Mouse (Mus musculus): ENCODE results near the gene Hyal3. TPM values are rescaled to one million over a fixed set of nuclear protein-coding genes. Genes with fewer than 3 reads are reported as not detected.
"Not testable (repeated sequence)": the region's sequence is repeated elsewhere in the genome, so short reads cannot be mapped to it uniquely, and the experiment has no call there.

The Hyal3 gene
- polyA plus RNA-seq, 1 experiment, result 2.4 TPM

DNA sequence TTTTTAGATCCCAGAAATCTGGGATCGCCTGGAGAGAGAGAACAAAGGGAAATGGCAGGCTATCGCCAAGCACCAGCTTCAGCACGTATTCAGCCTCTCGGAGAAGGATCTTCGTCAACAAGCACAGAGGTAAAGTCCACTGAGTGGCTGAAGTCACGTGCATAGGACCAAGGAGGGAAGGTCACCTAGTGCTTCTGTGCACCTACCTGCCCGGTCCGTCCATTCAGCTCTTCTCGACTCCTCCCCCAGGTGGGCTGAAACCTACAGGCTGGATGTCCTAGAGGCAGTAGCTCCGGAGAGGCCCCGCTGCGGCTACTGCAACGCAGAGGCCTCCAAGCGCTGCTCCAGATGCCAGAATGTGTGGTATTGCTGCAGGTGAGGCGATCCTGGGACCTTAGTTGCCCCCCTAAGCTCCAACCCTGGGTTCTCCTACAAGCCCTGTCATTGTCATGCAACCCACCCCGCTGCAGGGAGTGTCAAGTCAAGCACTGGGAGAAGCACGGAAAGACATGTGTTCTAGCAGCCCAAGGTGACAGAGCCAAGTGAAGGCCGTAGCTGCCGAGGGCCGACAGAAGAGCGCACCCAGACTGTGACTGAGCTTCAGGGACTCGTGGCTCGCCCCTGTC is 30.0 kb upstream of the Hyal3 start:
- no peak for DNase-seq (ENCODE audit: low read depth)

DNA sequence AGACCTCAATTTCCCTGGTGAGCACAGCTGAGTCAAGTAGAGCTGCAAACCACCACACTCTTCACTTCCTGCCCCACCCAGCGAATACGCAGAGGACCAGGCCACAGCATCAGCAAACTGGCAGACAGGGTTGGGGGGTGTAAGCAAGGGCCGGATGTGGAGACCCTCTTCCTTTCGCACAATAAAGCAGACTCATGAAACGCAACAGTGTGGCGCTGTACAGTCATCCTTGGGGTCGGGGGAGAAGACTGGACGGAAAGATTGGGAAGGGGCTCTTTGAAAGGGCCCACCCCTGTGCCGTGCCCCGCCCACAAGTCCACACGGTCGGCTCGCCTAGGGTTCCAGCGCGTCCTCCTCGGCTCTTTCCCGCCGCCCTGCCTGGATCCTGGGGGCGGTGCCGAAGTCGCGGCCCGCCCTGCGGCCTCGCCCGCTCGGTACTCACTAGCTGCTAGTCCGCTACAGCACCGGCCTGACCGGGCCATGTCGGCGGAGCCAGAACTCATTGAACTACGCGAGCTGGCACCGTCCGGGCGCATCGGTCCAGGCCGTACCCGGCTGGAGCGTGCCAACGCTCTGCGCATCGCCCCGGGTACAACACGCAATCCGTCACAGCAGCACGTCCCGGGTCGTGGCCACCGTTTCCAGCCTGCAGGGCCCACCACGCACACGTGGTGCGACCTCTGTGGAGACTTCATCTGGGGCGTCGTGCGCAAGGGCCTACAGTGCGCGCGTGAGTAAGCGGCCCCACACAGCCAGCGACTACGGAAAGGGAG is 29.3 kb upstream of the Hyal3 start, which contains the start of gene Rassf1:
TSS of gene Rassf1 (plus strand) at position 439 of the 773 bp plus-strand sequence.
- no peak for DNase-seq (ENCODE audit: low read depth)

DNA sequence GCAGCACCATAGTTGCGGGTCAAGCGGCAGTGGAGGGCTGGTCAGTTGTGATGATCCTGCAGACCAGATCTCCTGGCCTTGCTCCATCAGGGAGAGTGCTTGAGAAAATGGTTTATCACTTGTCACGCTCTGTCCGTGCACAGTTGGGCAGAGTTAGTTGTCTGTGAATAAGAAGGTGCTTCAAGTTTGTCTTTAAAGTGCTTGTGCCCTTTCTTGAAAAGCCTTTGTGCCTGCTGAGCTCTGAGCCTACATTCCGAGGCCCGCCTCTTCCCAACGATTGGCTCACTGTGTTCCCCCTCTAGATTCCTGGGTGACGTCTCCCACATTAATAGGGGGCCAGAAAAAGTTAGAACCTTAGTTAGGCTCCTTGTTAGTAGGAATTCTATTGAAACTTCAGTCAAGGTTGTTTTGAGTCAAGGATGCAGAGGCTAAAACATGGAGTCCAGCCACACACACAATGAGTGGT is 28.7 kb upstream of the Hyal3 start:
- no peak for DNase-seq (ENCODE audit: low read depth)

DNA sequence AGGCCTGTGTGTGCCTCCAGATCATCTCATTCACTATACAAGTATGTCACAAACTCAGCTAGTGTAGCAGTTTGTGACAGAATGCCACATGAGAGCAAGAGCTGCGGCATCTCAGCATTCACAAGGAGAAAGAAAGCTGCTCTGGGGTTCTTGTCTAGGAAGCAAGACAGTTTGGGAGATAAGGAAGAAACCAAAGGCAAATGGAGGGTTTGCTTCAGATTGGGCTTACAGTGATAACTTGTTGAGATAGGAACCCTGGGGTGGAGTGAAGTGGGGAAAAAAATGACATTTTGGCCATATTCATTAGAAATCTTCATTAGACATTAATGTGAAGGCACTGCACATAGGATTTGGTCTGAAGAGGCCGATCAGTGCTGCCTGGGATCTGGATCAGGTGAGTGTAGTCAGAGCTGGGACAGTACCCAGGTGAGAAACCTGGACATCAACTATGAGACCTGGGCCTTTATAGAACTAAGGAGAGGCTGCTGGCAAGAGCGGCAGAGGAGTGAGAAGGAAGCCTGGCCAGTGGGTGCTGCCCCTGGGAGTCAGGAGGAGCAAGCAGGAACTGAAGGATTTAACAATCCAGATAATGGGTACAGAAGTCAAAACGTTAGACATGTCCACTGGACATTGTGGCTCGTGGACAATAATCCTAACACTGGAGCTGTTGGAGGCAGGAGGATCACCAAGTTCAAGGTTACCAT is 27.8 kb upstream of the Hyal3 start:
- DNase-seq (ENCODE audit: low read depth), result no peak

DNA sequence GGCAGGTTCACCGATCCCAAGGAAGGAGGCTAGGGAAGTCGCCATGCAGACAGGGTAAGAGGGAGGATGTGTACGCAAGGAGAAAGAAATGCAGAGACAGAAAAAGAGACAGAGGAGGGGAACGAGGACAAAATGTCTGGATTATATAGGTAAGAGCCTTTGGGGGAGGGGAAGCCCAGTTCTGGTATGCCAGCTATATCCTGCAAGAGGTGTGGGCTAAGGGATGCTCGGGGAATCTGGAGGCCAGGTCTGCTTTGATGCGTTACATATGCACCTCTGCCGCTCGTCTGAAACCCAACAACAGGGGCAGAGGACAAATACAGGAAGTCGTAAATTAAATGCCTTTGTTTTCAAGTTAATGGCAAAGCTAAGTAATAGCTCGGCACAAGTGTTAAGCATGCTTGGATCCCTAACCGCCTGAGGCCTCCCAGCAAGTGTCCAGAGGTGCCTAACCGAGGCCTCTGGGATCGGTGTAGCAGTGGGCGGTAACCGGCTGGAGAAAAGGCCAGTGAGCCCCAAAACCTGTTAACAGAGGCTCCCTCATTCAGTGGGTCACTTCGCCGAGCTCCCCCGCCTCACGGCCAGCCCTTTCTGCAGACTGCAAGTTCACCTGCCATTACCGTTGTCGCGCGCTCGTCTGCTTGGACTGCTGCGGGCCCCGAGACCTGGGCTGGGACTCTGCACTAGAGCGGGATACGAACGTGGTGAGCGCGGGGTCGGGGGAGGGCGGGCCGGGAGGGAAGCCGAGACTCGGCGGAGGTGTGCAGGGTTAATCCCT is 26.9 kb upstream of the Hyal3 start:
- DNase-seq (ENCODE audit: low read depth), result no peak

DNA sequence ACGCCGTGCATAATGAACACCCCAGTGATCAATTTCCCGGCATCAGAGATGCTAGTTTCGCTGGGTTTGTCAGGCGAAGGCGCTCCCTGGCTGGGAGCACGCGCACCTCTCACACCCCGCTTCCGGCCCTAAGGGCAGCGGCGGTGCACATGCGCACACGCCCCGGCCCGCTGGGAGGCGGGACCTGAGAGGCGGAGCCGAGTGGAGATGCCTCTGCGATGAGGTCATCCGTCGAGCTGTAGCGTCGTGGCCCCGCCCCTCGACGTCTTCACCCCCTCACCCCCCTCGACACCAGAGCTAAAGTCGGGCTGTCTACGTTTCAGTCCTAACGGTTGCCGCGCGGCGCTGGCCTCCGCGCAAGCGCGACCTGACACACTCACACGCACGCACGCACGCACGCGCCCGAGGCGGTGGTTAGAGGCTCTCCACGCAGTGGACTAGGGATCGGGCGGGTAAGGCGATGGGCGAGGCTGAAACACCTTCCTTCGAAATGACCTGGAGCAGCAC is 26.2 kb upstream of the Hyal3 start:
- DNase-seq (ENCODE audit: low read depth), result no peak

DNA sequence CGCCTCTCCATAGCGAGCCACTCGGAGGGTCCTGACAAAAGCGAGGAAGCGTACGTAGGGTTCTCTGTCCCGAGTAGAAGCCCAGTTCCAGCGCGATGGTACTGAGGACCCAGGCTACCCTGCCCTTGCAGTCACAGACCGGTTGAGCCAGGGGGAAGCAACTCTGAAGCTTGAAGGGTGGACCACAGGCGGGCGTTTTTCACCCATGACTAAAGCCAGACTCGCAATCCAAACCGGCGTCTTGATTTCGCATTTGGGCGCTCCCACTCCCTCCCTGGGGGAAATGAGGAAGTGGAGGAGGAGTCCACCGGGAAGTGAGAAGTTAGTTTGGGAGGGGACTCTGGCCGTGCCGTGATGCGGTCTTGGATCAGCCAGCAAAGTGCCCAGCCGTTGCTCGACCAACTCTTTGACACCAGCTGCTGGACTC is 25.6 kb upstream of the Hyal3 start:
- DNase-seq (ENCODE audit: low read depth), result no peak

DNA sequence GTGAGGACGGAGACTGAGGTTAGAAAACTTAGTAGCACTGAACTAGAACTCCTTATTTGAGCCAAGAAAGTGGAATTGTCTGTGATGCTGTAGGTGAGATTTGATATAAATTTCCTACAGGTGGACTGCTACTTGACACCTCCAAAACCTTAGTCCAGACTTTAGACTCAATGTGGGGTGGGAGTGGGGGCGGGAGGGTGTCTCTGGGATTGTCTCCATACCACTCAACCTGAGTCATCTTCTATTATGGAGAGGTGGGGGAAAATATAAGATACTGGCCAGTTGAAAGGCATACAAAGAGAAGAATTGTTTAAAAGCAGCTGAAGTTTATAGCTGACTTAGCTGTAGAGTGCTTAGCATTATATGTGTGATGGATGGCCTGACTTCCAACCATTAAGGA is 24.9 kb upstream of the Hyal3 start:
- no peak for DNase-seq (ENCODE audit: low read depth)

DNA sequence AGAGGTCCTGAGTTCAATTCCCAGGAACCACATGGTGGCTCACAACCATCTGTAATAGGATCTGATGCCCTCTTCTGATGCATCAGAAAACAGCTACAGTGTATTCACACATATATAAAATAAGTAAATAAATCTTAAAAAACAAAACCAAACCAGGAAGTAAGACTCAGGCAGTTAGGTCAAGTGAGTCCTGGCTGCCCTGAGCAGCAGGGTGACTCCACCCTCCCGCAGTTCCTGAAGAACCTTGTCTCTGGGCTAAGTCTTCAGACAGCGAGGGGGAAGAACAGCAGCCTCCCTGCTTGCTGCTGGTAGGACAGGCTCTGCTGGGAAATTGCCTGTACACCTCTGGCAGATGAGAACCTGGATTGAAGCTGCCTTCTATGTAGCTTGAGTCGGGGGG is 24.3 kb upstream of the Hyal3 start:
- no peak for DNase-seq (ENCODE audit: low read depth)

DNA sequence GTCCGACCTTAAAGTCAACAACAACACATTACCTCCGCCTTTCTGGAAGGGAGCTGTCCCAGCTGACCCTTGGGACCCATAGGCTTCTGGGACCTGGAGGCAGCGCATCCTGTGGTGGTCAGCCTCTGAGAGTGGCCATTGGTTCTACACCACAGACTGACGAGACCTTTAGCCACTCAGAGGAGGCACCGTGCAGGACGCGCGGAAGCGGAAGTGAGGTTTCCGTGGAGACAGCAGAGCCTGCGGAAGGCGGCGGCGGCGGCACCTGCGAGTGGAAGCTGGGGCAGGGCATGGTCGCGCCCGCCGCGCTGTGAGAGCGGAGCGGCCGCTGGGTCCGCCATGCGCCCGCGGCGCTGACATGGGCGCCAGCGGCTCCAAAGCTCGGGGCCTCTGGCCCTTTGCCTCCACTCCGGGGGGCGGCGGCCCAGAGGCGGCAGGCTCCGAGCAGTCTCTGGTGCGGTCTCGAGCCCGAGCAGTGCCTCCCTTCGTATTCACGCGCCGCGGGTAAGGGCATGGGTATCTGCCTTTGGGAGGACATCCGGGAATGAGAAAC is 17.5 kb upstream of the Hyal3 start, which contains the start of gene Tusc2:
TSS of gene Tusc2 (plus strand) at position 227 of the 553 bp plus-strand sequence.
- DNase-seq (ENCODE audit: low read depth), result no peak

DNA sequence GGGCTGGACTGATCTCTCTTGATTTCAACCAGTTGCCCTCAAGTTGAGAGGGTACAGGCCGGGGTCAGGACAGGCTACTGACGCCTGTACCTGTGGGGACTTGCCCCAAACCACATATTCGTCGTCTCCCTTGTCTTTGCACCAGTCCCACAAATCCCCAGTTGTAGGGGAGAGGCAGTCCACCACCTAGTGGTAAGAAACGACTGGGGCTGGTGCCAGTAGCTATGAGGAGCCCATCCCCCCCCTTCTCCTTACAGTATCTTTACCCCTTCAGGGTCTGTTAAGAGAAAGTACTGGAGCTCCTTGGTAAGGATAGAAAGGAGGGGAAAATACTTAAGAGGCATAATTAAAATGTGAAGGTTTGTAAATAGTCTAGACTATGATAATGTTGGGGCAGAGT is 15.1 kb upstream of the Hyal3 start:
- DNase-seq (ENCODE audit: low read depth), result not testable (repeated sequence)

DNA sequence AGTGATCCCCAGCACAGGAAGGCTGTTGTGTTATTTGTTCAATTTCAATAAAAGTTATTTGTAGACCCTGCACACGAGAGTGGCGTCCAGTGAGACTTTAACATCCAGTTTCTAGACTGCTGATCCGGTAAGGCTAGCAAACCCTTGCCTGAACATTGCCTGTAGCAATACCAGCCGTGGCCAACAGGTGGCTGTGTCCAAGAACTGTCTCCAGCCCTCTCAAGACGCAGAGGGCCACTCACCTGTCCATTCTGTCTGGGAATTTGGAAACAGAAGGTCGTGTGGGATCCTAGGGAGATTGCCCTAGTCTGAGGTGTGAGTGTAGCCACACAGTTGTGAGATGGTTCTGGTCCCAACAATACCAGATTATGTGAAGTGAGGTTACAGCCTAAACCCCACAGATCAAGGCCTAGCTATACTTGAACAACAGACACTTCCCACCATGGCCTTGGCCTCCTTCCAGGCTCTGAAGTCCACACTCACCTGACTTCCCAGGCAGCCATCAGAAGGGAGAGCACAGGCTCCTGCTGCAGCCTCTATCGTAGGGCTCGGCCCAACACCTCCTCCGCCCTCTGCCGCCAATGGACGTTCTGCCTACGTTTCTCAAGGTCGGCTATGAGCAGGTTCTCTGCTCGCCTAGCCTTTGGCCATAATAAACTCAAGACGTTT is 14.4 kb upstream of the Hyal3 start:
- DNase-seq (ENCODE audit: low read depth), result no peak

DNA sequence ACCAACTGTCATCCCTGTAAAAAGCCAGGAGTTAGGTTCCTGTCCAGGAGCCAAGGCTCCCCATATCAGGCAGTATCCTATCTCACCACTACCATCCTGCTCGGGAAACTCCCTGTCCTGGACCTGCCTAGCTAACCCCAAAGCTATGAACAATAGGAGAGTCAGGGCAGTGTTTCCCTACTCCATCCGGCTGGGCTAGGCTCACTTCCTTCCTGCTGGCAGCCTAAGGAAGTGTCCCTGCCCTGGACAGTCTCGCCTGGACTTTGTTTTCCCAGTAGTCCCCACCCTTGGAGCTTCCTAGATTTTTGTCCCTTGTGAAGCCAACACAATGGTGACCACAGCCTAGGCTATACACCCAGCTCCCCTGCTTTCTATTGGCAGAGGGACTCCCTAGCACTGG is 13.8 kb upstream of the Hyal3 start:
- DNase-seq (ENCODE audit: low read depth), result no peak

DNA sequence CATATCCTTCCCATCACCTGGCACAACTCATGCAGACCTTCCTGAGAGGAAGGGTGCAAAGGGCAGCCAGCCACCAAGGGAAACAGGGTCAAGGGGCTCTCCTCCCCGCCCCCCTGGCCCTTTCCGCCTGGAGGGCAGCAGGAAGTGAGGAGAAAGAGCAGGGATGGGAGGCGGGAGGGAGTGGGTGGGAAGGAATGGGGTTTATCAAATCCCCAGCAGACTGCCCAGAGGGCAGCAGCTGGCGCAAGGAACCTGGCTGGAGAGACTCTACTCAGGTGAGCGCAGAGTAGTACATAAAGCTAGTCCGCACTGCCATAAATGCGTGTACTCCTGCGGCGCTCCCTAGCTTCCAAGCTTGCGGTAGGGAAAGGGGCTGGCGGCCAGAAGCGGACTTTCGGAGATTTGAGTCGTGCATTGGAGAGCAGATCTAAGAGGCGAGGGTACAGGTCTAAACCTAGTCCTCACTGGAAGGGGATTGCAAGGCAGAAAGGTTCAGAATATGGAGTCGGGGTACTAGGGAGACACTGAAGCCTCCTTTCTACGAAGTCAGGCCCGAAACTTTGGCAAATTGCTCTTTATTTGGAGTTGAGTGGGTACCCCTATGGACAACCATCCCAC is 12.8 kb upstream of the Hyal3 start, which contains the start of gene Hyal2:
TSS of gene Hyal2 (plus strand) at position 244 of the 618 bp plus-strand sequence.
- DNase-seq (ENCODE audit: low read depth), result no peak

DNA sequence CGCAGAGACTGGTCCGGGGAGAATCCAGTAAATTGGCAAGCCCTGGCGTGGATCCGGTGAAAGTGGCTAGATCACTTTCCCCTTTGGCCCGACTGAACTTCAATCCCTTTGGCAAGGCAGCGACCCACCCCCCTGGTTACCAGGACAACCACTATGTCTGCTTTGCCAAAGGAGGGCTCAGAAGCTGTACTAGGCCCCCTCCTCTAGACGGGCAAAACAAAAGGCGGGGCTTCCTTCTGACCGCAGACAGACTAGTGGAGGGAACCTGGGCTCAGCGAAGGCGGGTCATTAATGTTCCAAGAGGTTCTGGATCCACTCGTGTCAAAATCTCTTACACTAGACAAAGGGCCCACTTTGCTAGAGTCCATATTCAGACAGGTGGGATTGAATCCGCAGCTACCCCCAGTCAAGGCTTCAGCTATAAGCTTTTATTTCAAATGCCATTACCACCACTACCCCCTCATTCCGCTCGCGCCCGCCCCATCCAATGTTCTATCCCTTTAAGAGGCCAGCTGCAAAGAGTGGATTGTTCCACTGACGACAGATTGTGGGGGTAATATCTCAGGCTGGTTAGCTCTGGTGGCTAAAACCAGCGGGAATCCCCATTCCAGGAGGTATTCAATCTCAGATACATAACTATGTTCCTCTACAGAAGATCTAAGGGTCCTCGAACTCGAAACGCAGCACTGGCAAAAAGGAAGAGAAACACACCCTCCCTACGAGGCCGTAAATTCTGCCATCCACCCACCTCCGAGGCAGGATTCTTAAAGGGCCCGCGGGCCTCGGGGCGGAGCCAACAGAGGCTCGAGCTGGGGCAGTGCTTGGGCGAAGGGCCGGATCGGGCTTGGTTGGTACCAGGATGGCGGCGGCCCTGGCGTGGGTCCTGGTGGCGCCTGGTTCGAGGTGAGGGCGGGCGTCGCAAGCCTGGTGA is 12.0 kb upstream of the Hyal3 start:
- no peak for DNase-seq (ENCODE audit: low read depth)

DNA sequence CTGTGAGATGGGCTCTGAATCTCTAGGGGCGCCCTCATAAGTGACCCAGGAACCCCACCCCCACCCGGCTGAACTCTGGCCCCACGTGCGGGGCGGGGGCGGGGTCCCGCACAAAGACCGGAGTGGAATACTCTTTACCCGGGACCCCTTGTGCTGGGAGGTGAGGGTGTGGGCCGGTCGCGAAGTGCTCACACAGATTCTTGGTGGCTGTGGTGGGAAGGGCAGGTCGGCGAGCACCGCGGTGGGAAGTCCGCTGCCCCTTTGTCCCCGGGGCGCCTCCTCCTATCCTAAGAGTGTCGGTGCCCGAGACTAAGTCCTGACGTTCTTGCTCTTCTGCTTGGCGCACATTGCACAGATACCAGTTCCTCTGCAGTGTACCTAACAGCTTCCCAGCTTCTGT is 11.3 kb upstream of the Hyal3 start:
- DNase-seq (ENCODE audit: low read depth), result no peak

DNA sequence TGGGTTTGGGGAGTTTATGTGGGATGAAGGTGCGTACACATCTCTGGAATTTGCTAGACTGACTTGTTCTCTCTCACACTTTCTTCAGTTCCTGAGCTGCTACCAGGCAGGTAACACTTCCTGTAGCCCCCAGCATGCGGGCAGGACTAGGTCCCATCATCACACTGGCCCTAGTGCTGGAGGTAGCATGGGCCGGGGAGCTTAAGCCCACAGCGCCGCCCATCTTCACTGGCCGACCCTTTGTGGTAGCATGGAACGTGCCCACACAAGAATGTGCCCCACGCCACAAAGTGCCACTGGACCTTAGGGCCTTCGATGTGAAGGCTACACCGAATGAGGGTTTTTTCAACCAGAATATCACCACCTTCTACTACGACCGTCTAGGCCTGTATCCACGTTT is 10.6 kb upstream of the Hyal3 start:
- no peak for DNase-seq (ENCODE audit: low read depth)

DNA sequence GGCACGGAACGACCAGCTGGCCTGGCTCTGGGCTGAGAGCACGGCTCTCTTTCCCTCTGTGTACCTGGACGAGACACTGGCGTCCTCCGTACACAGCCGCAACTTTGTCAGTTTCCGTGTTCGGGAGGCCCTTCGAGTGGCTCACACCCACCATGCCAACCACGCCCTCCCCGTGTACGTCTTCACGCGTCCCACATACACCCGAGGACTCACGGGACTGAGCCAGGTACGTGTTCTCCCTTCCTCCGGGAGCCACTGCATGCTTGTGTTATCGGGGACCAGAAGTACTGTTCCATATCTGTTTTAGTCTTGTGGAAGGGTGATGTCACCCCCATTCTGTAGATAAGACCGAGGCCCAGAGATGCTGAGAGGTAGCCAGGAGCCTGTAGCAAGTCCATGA is 9.8 kb upstream of the Hyal3 start:
- no peak for DNase-seq (ENCODE audit: low read depth)
